Mouse (Mus musculus): ENCODE data around the gene Rnf227. TPM values are rescaled to one million over a fixed set of nuclear protein-coding genes. Genes with fewer than 3 reads are reported as not detected.

The Rnf227 gene
- polyA plus RNA-seq (2014; fragmentation: Illumina TruSeq; extraction: RNeasy Lipid Tissue Mini Kit (QIAGEN cat#74804); ENCODE audit: low read depth, low replicate concordance), result 5.9 TPM

DNA sequence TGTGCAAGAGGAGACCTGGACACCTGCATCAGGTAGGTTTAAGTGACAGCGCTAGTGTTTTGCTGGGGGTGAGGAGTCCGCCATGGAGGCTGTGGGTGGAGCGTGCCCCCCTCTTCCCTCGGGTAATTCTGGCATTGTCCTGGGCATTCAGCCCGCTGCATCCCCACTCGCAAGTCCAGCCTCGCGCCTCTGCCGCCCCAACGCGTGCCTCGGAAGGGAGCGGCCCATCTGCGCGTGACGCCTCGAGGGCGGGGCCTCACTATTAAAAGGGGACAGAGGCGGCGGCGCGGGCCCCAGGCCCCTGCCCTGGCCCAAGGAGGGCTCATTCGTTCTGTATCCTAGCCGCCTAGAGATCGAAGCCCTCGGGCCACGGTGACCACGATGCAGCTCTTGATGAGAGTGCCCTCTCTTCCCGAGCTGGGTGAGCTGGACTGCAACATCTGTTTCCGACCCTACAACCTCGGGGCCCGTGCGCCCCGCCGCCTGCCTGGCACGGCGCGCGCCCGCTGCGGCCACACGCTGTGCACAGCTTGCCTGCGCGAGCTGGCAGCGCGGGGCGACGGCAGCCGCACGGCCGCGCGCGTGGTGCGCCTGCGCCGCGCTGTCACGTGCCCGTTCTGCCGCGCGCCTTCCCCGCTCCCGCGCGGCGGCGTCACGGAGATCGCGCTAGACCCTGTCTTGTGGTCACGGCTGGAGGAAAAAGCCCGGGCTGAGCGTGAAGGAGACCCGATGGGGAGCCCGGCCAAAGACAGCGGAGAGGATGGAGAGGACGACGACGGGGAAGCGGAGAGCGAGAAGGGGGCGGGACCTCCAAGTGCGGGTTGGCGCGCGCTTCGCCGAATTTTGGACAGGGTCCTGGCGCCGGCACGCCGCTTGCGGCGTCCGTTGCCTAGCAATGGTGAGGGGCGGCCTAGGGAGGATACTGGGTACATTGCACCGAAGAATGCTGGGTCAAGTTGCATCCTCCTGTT, at the start of gene Rnf227:
Rnf227 (plus strand) TSS at position 301 of the 971 bp plus-strand sequence.

DNA sequence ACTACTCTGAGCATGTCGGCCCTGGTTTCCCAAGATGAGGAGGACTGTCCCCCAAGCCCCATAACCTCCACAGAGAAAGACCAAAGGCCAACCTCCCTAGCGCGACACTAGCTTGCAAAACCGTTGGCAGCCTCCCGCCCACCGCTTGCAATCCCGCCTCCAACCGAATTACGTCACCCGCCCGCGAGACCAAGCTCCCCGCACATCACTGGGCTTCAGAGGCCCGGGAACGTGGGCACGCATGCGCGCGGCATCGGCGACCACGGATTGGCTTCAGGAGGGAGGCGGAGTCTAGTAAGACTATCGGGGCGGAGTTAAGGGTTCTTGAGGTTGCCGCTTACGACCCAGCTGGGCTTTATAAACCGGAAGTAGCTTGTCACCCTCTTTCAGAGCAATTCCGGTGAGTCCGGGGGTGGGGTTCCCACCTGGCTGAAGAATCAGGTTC, 16.6 kb upstream of the Rnf227 start, which contains the start of the genes Cntrob and Trappc1:
Cntrob (minus strand) TSS at position 109 of the 445 bp plus-strand sequence.
Trappc1 (plus strand) TSS at position 314 of the 445 bp plus-strand sequence.

DNA sequence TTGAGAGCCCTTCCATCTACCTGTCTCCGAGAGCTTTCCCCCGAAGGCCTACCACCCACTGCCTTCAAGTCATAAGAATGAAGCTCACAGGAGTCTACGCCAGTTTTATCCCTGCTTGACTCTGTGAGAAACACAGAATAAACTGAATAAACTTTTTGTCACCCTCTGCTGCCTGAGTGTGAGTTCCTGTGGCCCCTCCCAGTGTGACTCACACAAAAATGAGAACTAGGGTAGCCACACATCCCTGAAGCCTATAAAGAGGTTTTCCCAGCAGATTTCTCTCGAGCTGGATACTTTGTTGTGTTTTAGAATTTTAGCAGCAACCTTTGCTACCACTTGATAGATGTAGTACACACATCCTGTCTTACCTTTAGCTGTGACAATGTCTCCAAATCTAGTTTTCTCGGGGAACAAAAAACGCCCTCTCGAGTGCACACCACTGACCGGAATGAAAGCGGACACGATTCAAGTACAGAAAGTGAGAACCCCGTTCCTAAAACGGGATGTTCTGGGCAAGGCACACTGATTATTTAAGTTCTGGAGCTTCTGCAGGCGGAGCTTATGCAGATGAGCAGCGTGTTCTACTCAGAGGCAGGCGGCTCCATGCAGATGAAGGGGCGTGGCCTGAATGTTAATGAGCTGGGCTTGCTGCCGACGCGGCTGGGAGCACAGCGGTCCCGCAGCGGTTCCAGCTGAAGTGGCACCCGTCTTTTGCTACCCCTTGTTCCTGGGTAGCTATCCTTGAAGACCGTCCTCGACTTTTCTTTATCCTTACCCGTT, 14.4 kb upstream of the Rnf227 start, which contains the start of gene Kcnab3:
Kcnab3 (plus strand) TSS at position 631 of the 780 bp plus-strand sequence.

DNA sequence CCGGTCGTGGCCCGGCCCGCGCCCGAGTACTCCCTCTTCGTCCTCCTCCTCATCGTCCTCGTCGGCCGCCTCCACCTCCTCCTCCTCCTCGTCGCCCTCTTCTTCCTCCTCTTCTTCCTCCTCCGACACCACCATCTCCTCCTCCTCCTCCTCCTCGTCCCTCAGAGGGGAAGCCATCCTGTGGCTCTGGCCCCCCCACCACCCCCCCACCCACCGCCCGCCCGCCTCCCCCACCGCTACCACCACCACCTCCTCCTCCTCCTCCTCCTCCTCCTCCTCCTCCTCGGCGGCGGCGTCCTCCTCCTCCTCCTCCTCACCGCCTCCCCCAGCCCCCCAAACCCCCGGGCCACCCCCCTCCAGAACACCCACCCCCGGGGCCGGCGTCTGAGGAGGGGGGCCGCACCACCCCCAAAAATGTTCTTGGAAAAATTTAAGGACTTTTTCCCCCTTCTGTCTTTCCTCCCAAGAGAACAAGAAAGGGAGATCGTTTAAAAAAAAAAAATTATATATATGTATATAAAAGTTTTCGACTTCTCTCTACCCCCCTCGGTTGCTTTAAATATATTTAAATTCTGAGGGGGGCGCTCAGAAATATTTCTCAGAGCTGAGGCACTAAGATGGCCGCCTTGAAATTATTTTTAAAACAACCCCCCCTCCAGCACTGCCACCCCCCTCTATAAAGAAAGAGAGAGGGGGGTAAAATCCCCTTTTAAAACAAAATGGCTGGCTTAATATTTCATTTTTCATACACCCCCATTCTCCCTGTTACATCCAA, 29.1 kb downstream of the Rnf227 start, which contains the start of gene Chd3:
Chd3 (minus strand) TSS at position 192 of the 775 bp plus-strand sequence.

Other genes with a start within 250 kb of the Rnf227 start
- 0.32 TPM for gene Per1, start 245.2 kb upstream of the Rnf227 start, polyA plus RNA-seq (2014; fragmentation: Illumina TruSeq; extraction: RNeasy Lipid Tissue Mini Kit (QIAGEN cat#74804); ENCODE audit: low read depth, low replicate concordance)
- not detected for gene Hes7, start 220.1 kb upstream of the Rnf227 start, polyA plus RNA-seq (2014; fragmentation: Illumina TruSeq; extraction: RNeasy Lipid Tissue Mini Kit (QIAGEN cat#74804); ENCODE audit: low read depth, low replicate concordance)
- gene 9130213A22Rik, start 217.9 kb upstream of the Rnf227 start, polyA plus RNA-seq (2014; fragmentation: Illumina TruSeq; extraction: RNeasy Lipid Tissue Mini Kit (QIAGEN cat#74804); ENCODE audit: low read depth, low replicate concordance), result not detected
- 0.22 TPM for gene Aloxe3, start 214.6 kb upstream of the Rnf227 start, polyA plus RNA-seq (2014; fragmentation: Illumina TruSeq; extraction: RNeasy Lipid Tissue Mini Kit (QIAGEN cat#74804); ENCODE audit: low read depth, low replicate concordance)
- not detected for gene Alox12b, start 183.5 kb upstream of the Rnf227 start, polyA plus RNA-seq (2014; fragmentation: Illumina TruSeq; extraction: RNeasy Lipid Tissue Mini Kit (QIAGEN cat#74804); ENCODE audit: low read depth, low replicate concordance)
- not detected for gene Alox8, start 142.6 kb upstream of the Rnf227 start, polyA plus RNA-seq (2014; fragmentation: Illumina TruSeq; extraction: RNeasy Lipid Tissue Mini Kit (QIAGEN cat#74804); ENCODE audit: low read depth, low replicate concordance)
- not detected for gene Gucy2e, start 103.4 kb upstream of the Rnf227 start, polyA plus RNA-seq (2014; fragmentation: Illumina TruSeq; extraction: RNeasy Lipid Tissue Mini Kit (QIAGEN cat#74804); ENCODE audit: low read depth, low replicate concordance)
- gene Cntrob, start 16.7 kb upstream of the Rnf227 start, polyA plus RNA-seq (2014; fragmentation: Illumina TruSeq; extraction: RNeasy Lipid Tissue Mini Kit (QIAGEN cat#74804); ENCODE audit: low read depth, low replicate concordance), result 6.8 TPM
- 40.4 TPM for gene Trappc1, start 16.5 kb upstream of the Rnf227 start, polyA plus RNA-seq (2014; fragmentation: Illumina TruSeq; extraction: RNeasy Lipid Tissue Mini Kit (QIAGEN cat#74804); ENCODE audit: low read depth, low replicate concordance)
- gene Kcnab3, start 14.2 kb upstream of the Rnf227 start, polyA plus RNA-seq (2014; fragmentation: Illumina TruSeq; extraction: RNeasy Lipid Tissue Mini Kit (QIAGEN cat#74804); ENCODE audit: low read depth, low replicate concordance), result 0.25 TPM
- 17.9 TPM for gene Chd3, start 28.9 kb downstream of the Rnf227 start, polyA plus RNA-seq (2014; fragmentation: Illumina TruSeq; extraction: RNeasy Lipid Tissue Mini Kit (QIAGEN cat#74804); ENCODE audit: low read depth, low replicate concordance)
- 5.3 TPM for gene Naa38, start 55.0 kb downstream of the Rnf227 start, polyA plus RNA-seq (2014; fragmentation: Illumina TruSeq; extraction: RNeasy Lipid Tissue Mini Kit (QIAGEN cat#74804); ENCODE audit: low read depth, low replicate concordance)
- gene Cyb5d1, start 55.2 kb downstream of the Rnf227 start, polyA plus RNA-seq (2014; fragmentation: Illumina TruSeq; extraction: RNeasy Lipid Tissue Mini Kit (QIAGEN cat#74804); ENCODE audit: low read depth, low replicate concordance), result 31.9 TPM
- not detected for gene Tmem88, start 57.8 kb downstream of the Rnf227 start, polyA plus RNA-seq (2014; fragmentation: Illumina TruSeq; extraction: RNeasy Lipid Tissue Mini Kit (QIAGEN cat#74804); ENCODE audit: low read depth, low replicate concordance)
- 7.2 TPM for gene Kdm6b, start 73.2 kb downstream of the Rnf227 start, polyA plus RNA-seq (2014; fragmentation: Illumina TruSeq; extraction: RNeasy Lipid Tissue Mini Kit (QIAGEN cat#74804); ENCODE audit: low read depth, low replicate concordance)
- gene Dnah2, start 208.6 kb downstream of the Rnf227 start, polyA plus RNA-seq (2014; fragmentation: Illumina TruSeq; extraction: RNeasy Lipid Tissue Mini Kit (QIAGEN cat#74804); ENCODE audit: low read depth, low replicate concordance), result 0.13 TPM
- gene Efnb3, start 219.7 kb downstream of the Rnf227 start, polyA plus RNA-seq (2014; fragmentation: Illumina TruSeq; extraction: RNeasy Lipid Tissue Mini Kit (QIAGEN cat#74804); ENCODE audit: low read depth, low replicate concordance), result 0.38 TPM
- gene Wrap53, start 239.8 kb downstream of the Rnf227 start, polyA plus RNA-seq (2014; fragmentation: Illumina TruSeq; extraction: RNeasy Lipid Tissue Mini Kit (QIAGEN cat#74804); ENCODE audit: low read depth, low replicate concordance), result 1.9 TPM
- 6.8 TPM for gene Trp53, start 239.9 kb downstream of the Rnf227 start, polyA plus RNA-seq (2014; fragmentation: Illumina TruSeq; extraction: RNeasy Lipid Tissue Mini Kit (QIAGEN cat#74804); ENCODE audit: low read depth, low replicate concordance)

Measured in sigmoid colon, adult 10 weeks (tissue).